Mouse (Mus musculus) layer of hippocampus, postnatal 36 days (tissue): ENCODE results near the gene Syne1. TPM values are rescaled to one million over a fixed set of nuclear protein-coding genes. Genes with fewer than 3 reads are reported as not detected.

Source experiments
- DNase-seq, 2 experiments: peaks; one replicate each; pipeline ENCODE4 v3.0.0; 2022
- total RNA-seq, 2 experiments: library from RNA; stranded (reverse); gene quantifications; 2 replicates each; pipeline ENCODE4 v1.2.3; 2021

Syne1 gene
- total RNA-seq, 2 experiments from 2014 or later, result 280 to 293 TPM

- no peak for DNase-seq
These were observed 495.0 kb downstream of the Syne1 start for GRCm38 (mm10) chr10:5056243-5056735.

GRCm38 (mm10) chr10:5045671-5046070, 505.6 kb downstream of the Syne1 start:
- no peak for DNase-seq

DNA sequence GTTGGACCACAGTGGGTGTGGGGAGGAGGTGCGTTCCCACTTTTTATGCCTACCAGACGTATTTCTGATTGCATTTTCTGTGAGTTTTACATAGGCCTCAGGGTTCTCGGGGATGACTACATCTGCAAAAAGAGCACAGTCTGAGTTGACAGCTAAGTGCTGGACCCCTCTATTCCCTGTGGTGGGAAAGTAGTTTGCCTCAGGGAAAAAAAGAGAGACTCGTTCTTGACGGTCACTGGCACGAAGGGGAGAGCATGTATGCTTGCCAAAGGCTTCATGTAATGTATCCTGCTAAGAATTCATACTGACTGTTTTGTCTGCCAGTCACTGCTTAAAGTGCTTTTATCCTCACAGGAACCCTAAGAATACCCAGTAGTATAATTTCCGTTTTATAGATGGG, 506.1 kb downstream of the Syne1 start:
- DNase-seq, result no peak

DNA sequence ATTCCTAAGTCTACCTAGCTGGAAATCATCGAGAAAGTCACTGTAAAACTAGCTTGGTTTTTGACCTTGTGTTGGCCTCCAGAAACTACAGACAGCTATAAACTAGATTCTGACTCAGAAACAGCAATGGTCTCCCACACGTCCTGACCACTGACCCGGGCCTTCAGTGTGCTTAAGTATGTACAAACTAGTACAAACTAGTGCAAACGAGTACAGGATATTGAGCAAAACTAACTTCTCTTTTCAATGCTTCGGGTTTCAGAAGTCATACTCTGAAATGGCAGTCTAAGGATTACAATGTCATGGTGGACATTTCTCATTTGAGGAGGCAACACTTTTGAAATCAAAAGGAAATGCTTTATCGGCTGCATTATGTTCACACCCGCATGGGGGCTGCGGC, 506.8 kb downstream of the Syne1 start:
- no peak for DNase-seq

- no peak for DNase-seq
These were observed 510.0 kb downstream of the Syne1 start for GRCm38 (mm10) chr10:5041254-5041653.

GRCm38 (mm10) chr10:5032192-5033048, 518.9 kb downstream of the Syne1 start:
- DNase-seq, result no peak

GRCm38 (mm10) chr10:5029883-5030282, 521.4 kb downstream of the Syne1 start:
- DNase-seq, result no peak

DNA sequence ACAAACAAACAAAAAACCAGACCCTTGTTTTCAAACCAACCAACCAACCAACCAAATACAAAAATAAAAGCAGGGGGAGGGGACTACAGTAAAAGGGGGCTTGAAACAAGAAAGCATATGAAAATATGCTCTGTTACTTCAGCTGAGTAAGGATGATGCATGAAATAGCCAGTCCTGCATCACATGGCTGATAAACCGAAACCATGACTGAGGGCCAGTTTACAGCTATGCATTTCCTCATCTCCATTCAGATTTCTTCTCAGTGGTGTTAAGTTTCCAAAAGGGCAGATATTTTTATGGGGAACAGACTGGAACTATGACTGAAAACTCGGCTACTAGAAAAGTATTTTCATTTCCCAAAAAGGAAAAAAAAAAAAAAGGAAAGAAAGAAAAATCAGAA, 522.1 kb downstream of the Syne1 start:
- DNase-seq, result no peak

DNA sequence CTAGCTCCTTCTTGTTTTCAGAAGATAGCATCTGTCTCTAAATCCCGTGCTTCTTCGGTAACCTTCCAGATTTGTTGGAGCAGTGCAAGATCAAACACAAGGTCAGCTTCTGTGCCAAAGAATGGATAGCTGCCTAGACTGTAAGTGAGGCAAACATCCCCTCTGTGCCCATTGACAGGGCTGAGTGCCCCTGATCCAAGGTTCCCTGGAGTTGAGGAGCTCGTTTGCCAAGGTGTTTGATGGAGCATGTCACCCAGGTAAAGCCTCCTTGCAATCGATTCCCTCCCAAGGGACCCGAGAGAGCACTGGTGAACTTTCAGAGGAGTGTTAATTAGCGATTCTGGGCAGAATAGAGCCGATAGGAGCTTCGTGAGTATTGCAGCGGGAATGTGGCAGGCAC, 523.0 kb downstream of the Syne1 start:
- no peak for DNase-seq

- no peak for DNase-seq
These were observed 524.1 kb downstream of the Syne1 start for GRCm38 (mm10) chr10:5027208-5027607.

DNA sequence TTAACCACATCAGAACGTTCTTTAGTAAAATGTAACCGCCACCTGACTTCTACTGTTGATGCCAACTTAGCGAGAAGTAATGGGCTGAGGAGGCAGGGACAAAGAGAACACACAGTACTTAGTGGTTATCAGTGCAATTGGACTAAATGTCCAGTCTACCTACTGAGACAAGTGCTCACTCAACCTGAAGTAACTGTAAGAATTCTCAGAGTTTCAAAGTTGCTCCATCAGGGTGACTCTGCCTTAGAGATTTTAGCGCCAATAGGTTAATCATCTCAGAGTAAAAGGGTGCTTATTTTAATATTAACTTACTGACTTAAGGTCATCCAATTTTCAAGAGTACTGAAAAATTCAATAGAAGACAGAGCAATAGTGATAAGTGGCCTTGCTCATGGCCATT, 525.4 kb downstream of the Syne1 start:
- no peak for DNase-seq

DNA sequence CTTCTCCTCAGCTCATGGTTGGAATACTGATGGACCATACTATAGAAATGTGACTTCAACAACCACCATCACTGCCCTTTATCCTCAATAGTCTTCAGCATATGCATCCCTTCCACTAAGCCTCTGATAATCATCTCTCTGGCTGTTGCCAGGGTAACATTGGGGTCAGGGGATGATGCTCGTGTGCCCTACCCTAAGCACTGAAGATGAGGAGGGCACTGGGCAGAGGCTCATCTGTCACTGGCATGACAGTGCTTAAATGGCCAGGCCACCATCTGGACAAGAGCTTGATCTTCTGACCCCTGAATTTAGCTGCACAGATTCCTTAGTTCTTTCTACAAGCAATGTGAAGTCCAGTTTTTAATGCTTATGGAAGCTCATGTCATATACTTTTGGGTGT, 534.1 kb downstream of the Syne1 start:
- no peak for DNase-seq

DNA sequence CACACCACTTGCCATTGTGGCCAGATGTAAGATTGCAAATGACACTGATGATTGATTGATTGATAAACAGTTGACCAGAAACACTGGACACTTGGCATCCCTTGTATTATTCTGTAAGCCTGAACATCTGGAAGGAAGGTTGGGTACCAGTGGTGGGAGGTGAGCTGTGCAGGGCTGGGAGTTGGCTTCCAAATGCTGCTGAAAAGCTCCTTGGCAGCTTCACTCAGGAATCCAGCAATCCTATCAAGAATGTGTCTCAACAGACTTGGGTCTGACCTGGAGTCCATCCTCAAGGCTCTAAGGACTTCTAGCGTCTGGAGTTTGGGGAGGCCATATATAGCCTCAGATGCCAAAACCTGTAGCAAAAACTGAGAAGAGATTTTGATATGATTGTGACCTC, 536.3 kb downstream of the Syne1 start:
- DNase-seq, result no peak

GRCm38 (mm10) chr10:5012004-5012403, 539.3 kb downstream of the Syne1 start:
- DNase-seq, result no peak

- no peak for DNase-seq
These were observed 542.4 kb downstream of the Syne1 start for GRCm38 (mm10) chr10:5008795-5009366.

- no peak for DNase-seq
These were observed 554.7 kb downstream of the Syne1 start for GRCm38 (mm10) chr10:4996592-4996991.

GRCm38 (mm10) chr10:4993802-4994201, 557.5 kb downstream of the Syne1 start:
- no peak for DNase-seq

GRCm38 (mm10) chr10:4983919-4984318, 567.4 kb downstream of the Syne1 start:
- no peak for DNase-seq

- no peak for DNase-seq
These were observed 573.9 kb downstream of the Syne1 start for GRCm38 (mm10) chr10:4977374-4977773.

DNA sequence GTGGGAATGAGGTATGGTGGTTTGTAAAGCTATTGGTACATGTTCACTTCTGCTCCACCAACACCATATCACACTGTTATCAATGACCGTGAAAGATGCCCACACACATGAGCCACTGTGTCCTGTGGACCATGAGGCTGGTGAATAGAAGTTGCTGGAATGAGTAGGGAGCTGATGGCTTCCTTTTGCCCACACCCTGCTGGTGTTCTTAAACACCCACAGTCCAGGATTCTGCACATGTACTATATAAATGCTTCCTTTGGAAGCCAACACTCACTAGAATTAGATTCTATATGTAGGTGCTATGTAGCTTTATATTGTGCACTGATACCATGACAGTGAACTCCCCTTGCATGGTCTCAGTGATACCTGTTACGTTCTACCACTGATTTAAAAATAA, 574.7 kb downstream of the Syne1 start:
- DNase-seq, result no peak

- DNase-seq, result no peak
These were observed 577.0 kb downstream of the Syne1 start for GRCm38 (mm10) chr10:4974246-4974645.

DNA sequence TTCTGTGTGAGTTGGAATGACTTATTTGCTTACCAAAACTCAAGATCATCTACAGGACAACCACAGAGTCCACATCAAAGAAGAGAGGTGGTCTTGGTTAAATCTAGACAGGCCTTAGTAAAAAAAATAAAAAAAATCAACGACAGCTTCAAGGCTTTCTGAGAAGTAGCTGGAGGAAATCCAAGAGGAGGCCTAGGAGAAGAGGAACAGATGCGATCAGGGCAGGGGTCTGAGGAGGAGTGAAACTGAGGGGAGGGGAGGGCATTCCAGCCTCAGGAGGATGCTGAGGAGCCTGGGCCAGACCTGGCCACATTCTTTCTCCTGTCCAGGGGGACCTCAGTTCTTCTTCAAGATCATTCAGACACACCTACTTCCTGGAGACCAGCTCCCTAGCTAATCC, 579.3 kb downstream of the Syne1 start:
- no peak for DNase-seq

DNA sequence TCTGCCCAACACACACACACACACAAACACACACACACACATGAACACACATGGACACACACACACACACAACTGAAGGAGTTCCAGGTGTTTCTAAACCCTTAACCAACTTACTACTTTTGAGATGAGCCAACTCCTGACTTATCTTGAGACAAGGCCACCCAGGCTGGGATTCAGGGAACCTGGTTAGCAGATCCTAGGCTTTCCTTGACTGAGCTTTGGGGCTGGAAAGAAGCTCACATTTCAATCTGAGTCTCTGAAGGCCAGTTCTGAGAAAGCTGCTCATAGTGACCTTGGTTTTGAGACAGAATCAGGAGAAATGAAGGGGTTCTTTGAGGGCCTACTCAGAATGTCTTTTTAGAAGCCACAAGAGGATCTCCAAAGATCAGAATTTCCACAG, 579.7 kb downstream of the Syne1 start:
- no peak for DNase-seq

DNA sequence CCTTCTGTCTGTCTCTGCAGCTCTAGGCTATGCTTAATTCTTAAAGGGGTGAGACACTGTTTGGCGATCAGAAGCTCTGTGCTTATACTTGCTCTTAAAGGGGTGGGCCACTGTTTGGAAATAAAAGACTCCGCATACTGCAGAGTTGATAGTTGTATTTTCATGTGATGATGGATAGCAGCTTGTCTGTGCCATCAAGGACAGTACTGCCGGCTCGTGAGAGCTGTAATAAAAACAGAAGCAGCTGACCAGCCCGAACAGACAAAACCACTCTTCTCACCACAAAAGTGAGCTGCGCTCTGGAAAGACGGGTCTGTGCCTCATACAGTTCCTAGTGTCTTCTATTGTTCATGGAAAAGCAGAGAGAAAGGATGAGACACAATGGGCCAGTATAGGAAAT, 580.1 kb downstream of the Syne1 start:
- DNase-seq, result no peak
